Mouse (Mus musculus) adrenal gland, adult (tissue): ENCODE measurements at regions not wholly inside any gene's neighbourhood (a gene's known extent, or its start where the extent isn't known, plus 50 kb on each side); places are given as distances from the start of the nearest gene placed in this dataset.

Experiments
- DNase-seq, 2 experiments: peaks; one replicate each; pipeline ENCODE4 v3.0.0; 2022 to 2023; ENCODE audit warnings: low spot score in 1 of 2; ENCODE audit not compliant: inconsistent age in 2 of 2

GRCm38 (mm10) chr16:29790064-29790463 lies 210.9 kb downstream of the Opa1 start:
- no peak for DNase-seq

- peak; percentile 17 to 32 for DNase-seq
Measured at GRCm38 (mm10) chr16:29799250-29799649, 220.1 kb downstream of the Opa1 start.

- DNase-seq: no peak
Measured at GRCm38 (mm10) chr16:29799893-29800292, 220.8 kb downstream of the Opa1 start.

GRCm38 (mm10) chr16:29800457-29800856 lies 221.3 kb downstream of the Opa1 start:
- no peak for DNase-seq

- no peak for DNase-seq
Measured at GRCm38 (mm10) chr16:29802085-29802484, 223.0 kb downstream of the Opa1 start.

GRCm38 (mm10) chr16:29802603-29803002 lies 223.5 kb downstream of the Opa1 start:
- no peak for DNase-seq

- DNase-seq: no peak
Measured at GRCm38 (mm10) chr16:29807859-29808258, 228.7 kb downstream of the Opa1 start.

GRCm38 (mm10) chr16:29808851-29809250 lies 229.7 kb downstream of the Opa1 start:
- no peak for DNase-seq

- DNase-seq: no peak
Measured at GRCm38 (mm10) chr16:29813411-29814038, 234.4 kb downstream of the Opa1 start.

GRCm38 (mm10) chr16:29814039-29814438 lies 234.9 kb downstream of the Opa1 start:
- DNase-seq: peak; percentile 92 to 94

- no peak for DNase-seq
Measured at GRCm38 (mm10) chr16:29814655-29815054, 235.5 kb downstream of the Opa1 start.

- no peak for DNase-seq
Measured at GRCm38 (mm10) chr16:29815200-29815599, 236.1 kb downstream of the Opa1 start.

- DNase-seq: peak in 1 of 2 experiments; percentile 48
Measured at GRCm38 (mm10) chr16:29815632-29816337, 236.7 kb downstream of the Opa1 start.

GRCm38 (mm10) chr16:29816681-29817369 lies 237.7 kb downstream of the Opa1 start:
- peak; percentile 53 to 84 for DNase-seq

GRCm38 (mm10) chr16:29818807-29819440 lies 239.8 kb downstream of the Opa1 start:
- peak; percentile 42 to 62 for DNase-seq

GRCm38 (mm10) chr16:29820704-29821103 lies 241.6 kb downstream of the Opa1 start:
- DNase-seq: no peak

- DNase-seq: no peak
Measured at GRCm38 (mm10) chr16:29822110-29822509, 242.1 kb upstream of the Hes1 start.

- no peak for DNase-seq
Measured at GRCm38 (mm10) chr16:29822843-29823401, 241.3 kb upstream of the Hes1 start.

- no peak for DNase-seq
Measured at GRCm38 (mm10) chr16:29826927-29827326, 237.3 kb upstream of the Hes1 start.

- DNase-seq: no peak
Measured at GRCm38 (mm10) chr16:29827776-29828175, 236.4 kb upstream of the Hes1 start.

- no peak for DNase-seq
Measured at GRCm38 (mm10) chr16:29829457-29829856, 234.7 kb upstream of the Hes1 start.
